Mouse (Mus musculus) neural tube, embryonic 12.5 days (tissue): ENCODE results near the gene Abcc3. TPM values are rescaled to one million over a fixed set of nuclear protein-coding genes. Genes with fewer than 3 reads are reported as not detected.
"Not testable (repeated sequence)": the region's sequence is repeated elsewhere in the genome, so short reads cannot be mapped to it uniquely, and the experiment has no call there.

Experiments
- ATAC-seq: fragments of 200-750 bp; cut with Nextera tagmentation; 2 replicates; pipeline ENCODE4 v1.8.0; 2017; ENCODE audit warnings: low read depth, mild to moderate bottlenecking, moderate TSS enrichment, moderate library complexity; ENCODE audit not compliant: low FRiP score
- H3K27ac ChIP-seq: fragments of 300-500 bp; sonication (generic); 2 replicates; pipeline ENCODE4 v1.5.1; 2016
- H3K27me3 ChIP-seq: fragments of 300-500 bp; sonication (generic); replicated peaks from 2 replicates; pipeline ENCODE4 v1.6.1; 2016; ENCODE audit warnings: mild to moderate bottlenecking
- H3K36me3 ChIP-seq: fragments of 300-500 bp; sonication (generic); 2 replicates; pipeline ENCODE4 v1.6.1; 2016; ENCODE audit warnings: mild to moderate bottlenecking
- H3K4me1 ChIP-seq: fragments of 300-500 bp; sonication (generic); 2 replicates; pipeline ENCODE4 v1.6.1; 2016
- H3K4me2 ChIP-seq: fragments of 300-500 bp; sonication (generic); replicated peaks from 2 replicates; pipeline ENCODE4 v1.6.1; 2016; ENCODE audit warnings: mild to moderate bottlenecking
- H3K4me3 ChIP-seq: fragments of 300-500 bp; sonication (generic); 2 replicates; pipeline ENCODE4 v1.5.1; 2016
- H3K9ac ChIP-seq: fragments of 300-500 bp; sonication (generic); 2 replicates; pipeline ENCODE4 v1.6.1; 2016; ENCODE audit warnings: mild to moderate bottlenecking
- H3K9me3 ChIP-seq: fragments of 300-500 bp; sonication (generic); 2 replicates; pipeline ENCODE4 v1.6.1; 2016; ENCODE audit warnings: mild to moderate bottlenecking
- WGBS: fragments of 180-500 bp; shearing (Covaris S2); methylation state at CpG from one replicate; pipeline ENCODE4 v1.1.7; 2016; 5-methylcytosine and 5-hydroxymethylcytosine counted together
- polyA plus RNA-seq: library from polyadenylated mRNA; unstranded; fragments of >200 nt; fragmentation: Nextera tagmentation; extraction: Ambion mirVana; gene quantifications from 2 replicates; pipeline ENCODE4 v1.2.1, GENCODE M21; 2016

The Abcc3 gene
- polyA plus RNA-seq, 1 experiment from 2014 or later = 0.52 TPM

DNA sequence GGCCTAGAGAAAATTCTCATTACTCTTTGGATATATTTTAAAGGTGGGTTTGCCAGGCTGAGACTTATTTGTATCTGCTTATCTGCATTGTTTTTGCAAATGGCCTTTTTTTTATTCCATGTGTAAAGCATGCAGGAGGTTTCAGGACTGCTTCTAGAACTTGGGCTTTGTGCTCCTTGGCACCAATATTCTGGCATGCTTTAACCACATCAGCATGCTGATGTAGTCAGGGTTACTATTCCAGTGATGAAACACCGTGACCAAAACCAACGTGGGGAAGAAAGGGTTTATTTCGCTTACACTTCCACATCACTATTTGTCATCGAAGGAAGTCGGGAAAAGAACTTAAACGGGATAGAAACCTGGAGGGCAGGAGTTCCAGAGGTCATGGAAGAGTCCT is 8.2 kb upstream of the Abcc3 start:
- Histone ChIP-seq H3K4me2 (no peak overlapping the region), H3K9ac (no peak overlapping the region), H3K36me3 (no peaks in the 10 kb centered on the region), H3K4me1 (0 out of 2 replicates have a peak, but pooled peaks cover 7% of the 10 kb centered on the region), H3K27ac (no peak overlapping the region), H3K9me3 (no peaks in the 10 kb centered on the region), H3K27me3 (no peaks in the 10 kb centered on the region), H3K4me3 (no peak overlapping the region)
- no peak for ATAC-seq
- whole genome bisulfite sequencing = 74% methylated on average over 6 of the region's 6 CpGs

DNA sequence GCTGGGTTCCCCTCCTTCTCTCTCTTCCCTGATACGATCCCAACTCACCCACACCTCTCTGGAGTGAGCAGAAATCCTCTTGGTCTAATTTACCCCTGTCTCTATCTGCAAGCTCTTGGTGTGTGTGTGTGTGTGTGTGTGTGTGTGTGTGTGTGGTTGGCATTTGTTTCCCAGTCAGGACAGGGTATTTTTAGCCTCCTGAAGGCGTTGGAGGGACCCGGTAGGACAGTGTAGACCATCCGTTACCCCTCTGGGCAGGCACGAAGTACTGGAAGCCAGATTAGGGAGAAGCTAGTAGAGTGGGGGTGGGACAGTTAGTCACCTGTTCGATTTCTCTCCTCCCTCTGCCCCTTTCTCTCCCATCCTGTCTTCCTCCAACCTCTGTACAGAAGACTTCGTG is 1.3 kb upstream of the Abcc3 start:
- H3K27ac ChIP-seq = no peak overlapping the region
- no peak overlapping the region for H3K4me3 ChIP-seq
- 91% methylated on average over 7 of the region's 7 CpGs for WGBS
- H3K4me1 ChIP-seq = 0 out of 2 replicates have a peak, but pooled peaks cover 7% of the 10 kb centered on the region
- no peaks in the 10 kb centered on the region for H3K36me3 ChIP-seq
- H3K9me3 ChIP-seq = no peaks in the 10 kb centered on the region
- peaks cover 23% of the 10 kb centered on the region for H3K27me3 ChIP-seq
- H3K9ac ChIP-seq = no peak overlapping the region
- no peak overlapping the region for H3K4me2 ChIP-seq
- ATAC-seq = no peak

DNA sequence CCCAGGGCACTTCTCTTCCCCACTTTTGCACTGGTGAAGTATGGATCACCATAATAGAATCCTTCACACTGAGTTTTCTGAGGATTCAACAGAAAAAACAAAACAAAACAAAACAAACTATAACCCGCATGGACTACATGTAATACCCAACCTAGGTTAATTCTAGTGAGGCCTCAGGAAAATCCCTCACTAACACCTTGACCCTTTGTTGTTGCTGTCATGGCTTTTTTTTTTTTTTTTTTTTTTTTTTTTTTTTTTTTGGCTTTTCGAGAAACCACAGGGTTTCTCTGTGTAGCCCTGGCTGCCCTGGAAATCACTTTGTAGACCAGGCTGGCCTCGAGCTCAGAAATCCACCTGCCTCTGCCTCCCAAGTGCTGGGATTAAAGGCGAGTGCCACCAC is 693 bp upstream of the Abcc3 start:
- H3K27me3 ChIP-seq = peaks cover 23% of the 10 kb centered on the region
- not testable (repeated sequence) for ATAC-seq, H3K27ac ChIP-seq, H3K4me2 ChIP-seq, H3K9me3 ChIP-seq, H3K4me1 ChIP-seq, H3K9ac ChIP-seq, H3K4me3 ChIP-seq, H3K36me3 ChIP-seq
- 84% methylated on average over 4 of the region's 4 CpGs for WGBS

DNA sequence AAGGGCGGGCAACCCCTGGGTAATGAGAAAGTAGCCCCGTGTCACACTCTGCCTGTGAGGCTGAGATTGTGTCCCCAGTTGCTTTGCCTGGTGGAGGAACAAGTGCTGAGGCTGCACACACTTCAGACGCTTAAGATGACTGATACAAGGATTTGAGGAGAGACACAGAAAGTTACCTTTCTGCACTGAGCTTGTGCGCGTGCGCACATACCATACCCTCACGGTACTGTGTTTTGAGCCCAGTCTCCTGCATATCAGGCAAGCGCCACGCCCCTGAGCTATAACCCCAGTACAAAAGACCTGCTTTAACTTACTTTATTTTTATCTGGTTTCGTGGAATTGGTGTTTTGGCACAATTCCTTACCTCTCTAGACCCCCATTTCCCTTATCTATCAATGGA is 1.1 kb downstream of the Abcc3 start:
- WGBS = 90% methylated on average over 10 of the region's 10 CpGs
- Histone ChIP-seq H3K36me3 (no peaks in the 10 kb centered on the region), H3K27ac (no peak overlapping the region), H3K27me3 (peaks cover 23% of the 10 kb centered on the region), H3K9ac (no peak overlapping the region), H3K4me3 (no peak overlapping the region), H3K9me3 (no peaks in the 10 kb centered on the region), H3K4me1 (0 out of 2 replicates have a peak, but pooled peaks cover 7% of the 10 kb centered on the region), H3K4me2 (no peak overlapping the region)
- ATAC-seq = no peak

DNA sequence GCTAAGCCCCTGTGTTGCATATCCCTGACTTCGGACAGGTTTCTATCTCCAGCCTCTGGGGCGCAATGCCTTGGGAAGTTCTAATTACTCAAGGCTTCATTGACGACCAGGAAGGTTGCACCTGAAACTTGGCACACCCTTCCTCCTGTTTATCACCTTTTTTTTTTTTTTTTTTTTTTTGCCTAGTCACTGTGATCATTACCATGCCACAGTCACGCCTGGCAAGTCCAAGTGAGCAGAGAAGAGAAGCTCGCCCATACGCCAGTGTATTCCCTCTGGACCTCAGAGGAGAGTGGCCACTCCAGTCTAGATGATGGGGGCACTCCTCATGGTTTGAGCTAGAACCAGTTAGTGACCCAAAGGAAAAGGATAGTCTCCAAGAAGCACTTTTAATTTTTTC is 2.0 kb downstream of the Abcc3 start:
- Histone ChIP-seq H3K9me3 (no peaks in the 10 kb centered on the region), H3K4me1 (peaks cover 16% of the 10 kb centered on the region), H3K4me3 (no peak overlapping the region), H3K27ac (no peak overlapping the region), H3K27me3 (peaks cover 23% of the 10 kb centered on the region), H3K36me3 (no peaks in the 10 kb centered on the region), H3K9ac (no peak overlapping the region), H3K4me2 (no peak overlapping the region)
- ATAC-seq = no peak
- 93% methylated on average over 6 of the region's 6 CpGs for WGBS

DNA sequence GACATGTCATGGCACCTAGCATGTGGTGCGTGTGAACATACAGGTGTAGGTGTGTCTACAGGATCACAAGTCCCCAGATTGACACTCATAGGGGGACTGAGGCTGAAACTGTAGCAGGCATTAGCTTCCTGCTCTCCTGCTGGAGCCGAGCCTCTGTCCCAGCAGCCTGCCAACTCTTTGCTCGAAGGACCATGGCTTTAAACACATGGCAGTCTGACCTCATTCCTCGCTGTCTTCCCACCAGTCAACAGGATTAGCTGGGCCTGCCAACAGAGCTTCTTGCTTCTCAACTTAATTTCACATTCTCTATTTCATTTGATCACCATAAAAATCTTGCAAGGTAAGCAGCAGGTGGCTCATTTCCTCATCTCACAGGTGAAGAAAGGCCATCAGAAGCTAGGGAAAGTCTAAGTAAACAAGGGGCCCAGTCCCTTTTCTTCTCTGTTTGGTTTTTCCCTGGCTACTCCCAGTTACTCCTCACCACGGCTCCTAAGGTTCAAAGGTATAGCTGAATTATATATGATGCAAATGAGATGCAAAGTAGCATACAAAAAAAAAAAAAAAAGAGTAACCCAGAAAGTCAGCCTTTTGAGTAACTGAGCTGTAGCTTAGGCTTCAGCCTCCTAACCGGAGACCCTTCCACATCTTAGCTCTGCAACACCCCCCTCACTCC is 2.9 kb downstream of the Abcc3 start:
- WGBS = 82% methylated on average over 6 of the region's 6 CpGs
- no peak overlapping the region for H3K9ac ChIP-seq
- peaks cover 21% of the 10 kb centered on the region for H3K4me1 ChIP-seq
- no peaks in the 10 kb centered on the region for H3K36me3 ChIP-seq
- no peaks in the 10 kb centered on the region for H3K9me3 ChIP-seq
- peaks cover 23% of the 10 kb centered on the region for H3K27me3 ChIP-seq
- ATAC-seq = no peak
- H3K4me2 ChIP-seq = no peak overlapping the region
- no peak overlapping the region for H3K27ac ChIP-seq
- no peak overlapping the region for H3K4me3 ChIP-seq

DNA sequence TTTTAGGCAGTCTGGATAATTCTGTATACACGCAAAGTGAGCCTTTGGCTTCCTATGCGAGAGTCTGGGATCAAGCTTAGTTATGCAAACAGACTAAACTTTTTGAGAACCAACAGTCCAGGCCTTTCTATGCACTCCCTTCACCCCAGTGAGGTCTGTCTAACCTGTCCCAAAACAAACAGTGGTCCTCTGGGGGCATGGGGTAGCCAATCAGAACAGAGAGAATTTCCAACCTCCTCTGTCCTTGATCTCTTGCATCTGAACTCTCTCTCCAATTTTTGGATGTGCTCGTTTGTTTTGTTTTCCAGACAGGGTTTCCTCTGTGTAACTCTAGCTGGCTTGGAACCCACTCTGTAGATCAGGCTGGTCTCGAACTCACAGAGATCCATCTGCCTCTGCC is 3.8 kb downstream of the Abcc3 start:
- Histone ChIP-seq H3K27ac (no peak overlapping the region), H3K4me3 (no peak overlapping the region), H3K36me3 (no peaks in the 10 kb centered on the region), H3K9ac (no peak overlapping the region), H3K4me1 (peaks cover 21% of the 10 kb centered on the region), H3K4me2 (no peak overlapping the region), H3K27me3 (peaks cover 22% of the 10 kb centered on the region), H3K9me3 (no peaks in the 10 kb centered on the region)
- 83% methylated on average over 4 of the region's 4 CpGs for WGBS
- no peak for ATAC-seq

DNA sequence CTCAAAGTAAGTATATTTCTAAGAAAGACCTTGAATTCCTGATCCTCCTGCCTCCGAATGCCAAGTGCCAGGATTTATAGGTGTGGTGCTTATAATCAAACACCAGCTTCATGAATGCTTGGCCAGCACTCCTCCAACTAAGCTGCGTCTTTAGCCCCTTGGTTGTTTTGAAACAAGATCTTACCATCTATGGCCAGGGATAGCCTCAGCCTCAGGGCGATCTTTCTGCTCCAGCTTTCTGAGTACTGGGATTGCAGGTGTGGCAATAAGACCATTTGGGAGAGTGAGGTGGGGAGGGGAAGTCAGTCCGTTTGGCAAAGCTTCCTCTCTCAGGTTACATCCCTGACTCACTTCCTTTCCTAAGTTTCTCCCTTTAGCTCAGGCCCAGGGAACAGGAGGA is 5.0 kb downstream of the Abcc3 start:
- Histone ChIP-seq H3K27me3 (peaks cover 14% of the 10 kb centered on the region), H3K36me3 (no peaks in the 10 kb centered on the region), H3K4me2 (no peak overlapping the region), H3K9me3 (no peaks in the 10 kb centered on the region), H3K27ac (no peak overlapping the region), H3K4me3 (no peak overlapping the region), H3K4me1 (peaks cover 20% of the 10 kb centered on the region), H3K9ac (no peak overlapping the region)
- 73% methylated on average over 4 of the region's 4 CpGs for WGBS
- no peak for ATAC-seq

DNA sequence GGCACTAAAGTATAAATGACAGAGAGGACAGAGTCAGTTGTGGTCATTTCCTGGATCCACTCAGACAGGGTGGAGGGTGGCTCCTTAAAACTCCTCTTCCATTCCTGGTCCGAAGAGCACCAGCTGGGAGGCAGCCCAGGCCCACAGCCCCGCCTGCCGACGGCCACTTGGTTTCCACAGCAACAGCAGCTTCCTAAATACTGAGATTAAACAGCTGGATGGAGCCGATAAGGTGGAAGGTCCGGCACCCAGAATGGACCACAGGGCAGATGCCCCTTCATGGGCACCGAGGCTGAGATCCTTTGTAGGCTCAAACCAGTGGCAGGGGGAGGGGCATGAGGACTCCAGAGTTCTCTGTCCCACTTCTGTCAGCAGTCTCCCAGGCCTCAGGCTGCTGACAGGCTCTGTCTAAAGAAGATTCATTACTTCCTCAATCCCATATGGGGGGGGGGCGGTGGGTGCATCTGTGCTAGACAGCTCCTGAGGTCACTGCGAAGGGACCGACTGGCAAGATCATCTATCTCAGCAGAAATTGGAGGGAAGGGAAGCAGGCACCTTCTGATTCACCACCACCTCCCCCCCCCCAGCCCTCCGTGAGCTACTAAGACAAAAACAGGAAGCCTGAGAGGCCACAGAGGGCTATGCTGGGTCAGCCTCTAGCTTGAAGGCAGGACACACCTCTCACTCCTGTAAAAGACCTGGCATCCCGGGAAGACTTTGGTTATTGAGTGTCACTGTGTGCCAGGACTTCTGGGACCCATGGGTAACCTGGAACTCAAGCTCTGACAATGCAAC is 6.6 kb downstream of the Abcc3 start:
- ATAC-seq = 0 out of 2 replicates have a peak, but pooled peaks have one; percentile 37
- Histone ChIP-seq H3K27me3 (no peaks in the 10 kb centered on the region), H3K36me3 (no peaks in the 10 kb centered on the region), H3K4me2 (peak overlapping the region; percentile 39), H3K9ac (no peak overlapping the region), H3K4me1 (peaks cover 14% of the 10 kb centered on the region), H3K27ac (no peak overlapping the region), H3K9me3 (no peaks in the 10 kb centered on the region), H3K4me3 (no peak overlapping the region)
- WGBS = 12% methylated on average over 12 of the region's 12 CpGs

DNA sequence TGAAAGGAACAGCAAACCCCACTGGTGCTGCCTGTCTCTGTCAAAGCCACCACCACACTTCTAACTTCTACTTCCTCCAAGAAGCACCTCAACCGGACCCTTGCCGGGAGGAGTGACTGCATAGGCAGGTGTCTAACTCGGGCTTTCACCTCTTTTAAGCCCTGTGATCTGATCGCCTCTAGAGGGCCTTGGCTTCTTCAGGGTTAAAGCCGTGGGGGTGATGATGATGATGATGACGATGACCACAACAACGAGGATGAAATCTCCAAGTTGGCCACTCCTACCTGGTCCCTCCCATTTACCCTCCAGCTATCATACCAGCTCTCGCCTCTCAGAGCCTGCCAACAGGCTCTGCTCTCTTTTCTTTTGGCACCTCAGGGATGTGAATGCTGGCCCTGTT is 13.1 kb downstream of the Abcc3 start:
- Histone ChIP-seq H3K4me2 (no peak overlapping the region), H3K9ac (no peak overlapping the region), H3K27me3 (no peaks in the 10 kb centered on the region), H3K36me3 (no peaks in the 10 kb centered on the region), H3K4me1 (no peaks in the 10 kb centered on the region), H3K27ac (no peak overlapping the region), H3K4me3 (no peak overlapping the region), H3K9me3 (no peaks in the 10 kb centered on the region)
- ATAC-seq = no peak
- WGBS = 76% methylated on average over 8 of the region's 8 CpGs

DNA sequence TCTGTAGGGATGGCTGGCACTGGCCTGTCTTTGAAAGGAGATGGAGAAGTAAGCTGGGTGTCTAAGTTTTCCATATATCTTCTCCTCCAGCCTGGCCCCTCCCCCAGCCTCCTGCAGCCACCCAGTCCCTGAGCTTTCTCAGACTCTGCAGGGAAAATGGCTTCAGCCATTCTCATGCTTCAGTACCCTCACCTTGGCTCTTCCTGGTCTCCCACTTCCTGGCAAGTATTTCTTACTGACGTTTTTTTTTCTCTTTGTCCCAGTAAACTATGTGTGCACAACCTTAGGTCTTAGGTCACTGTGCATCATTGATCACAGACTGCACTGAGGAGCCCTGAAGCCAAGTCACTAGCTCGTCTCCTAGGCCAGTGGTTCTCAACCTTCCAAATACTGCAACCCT is 13.7 kb downstream of the Abcc3 start:
- H3K27me3 ChIP-seq = no peaks in the 10 kb centered on the region
- no peaks in the 10 kb centered on the region for H3K4me1 ChIP-seq
- ATAC-seq = no peak
- no peak overlapping the region for H3K9ac ChIP-seq
- H3K36me3 ChIP-seq = no peaks in the 10 kb centered on the region
- H3K4me3 ChIP-seq = no peak overlapping the region
- H3K9me3 ChIP-seq = no peaks in the 10 kb centered on the region
- H3K27ac ChIP-seq = no peak overlapping the region
- WGBS = 31% methylated on average over 2 of the region's 2 CpGs
- H3K4me2 ChIP-seq = no peak overlapping the region

DNA sequence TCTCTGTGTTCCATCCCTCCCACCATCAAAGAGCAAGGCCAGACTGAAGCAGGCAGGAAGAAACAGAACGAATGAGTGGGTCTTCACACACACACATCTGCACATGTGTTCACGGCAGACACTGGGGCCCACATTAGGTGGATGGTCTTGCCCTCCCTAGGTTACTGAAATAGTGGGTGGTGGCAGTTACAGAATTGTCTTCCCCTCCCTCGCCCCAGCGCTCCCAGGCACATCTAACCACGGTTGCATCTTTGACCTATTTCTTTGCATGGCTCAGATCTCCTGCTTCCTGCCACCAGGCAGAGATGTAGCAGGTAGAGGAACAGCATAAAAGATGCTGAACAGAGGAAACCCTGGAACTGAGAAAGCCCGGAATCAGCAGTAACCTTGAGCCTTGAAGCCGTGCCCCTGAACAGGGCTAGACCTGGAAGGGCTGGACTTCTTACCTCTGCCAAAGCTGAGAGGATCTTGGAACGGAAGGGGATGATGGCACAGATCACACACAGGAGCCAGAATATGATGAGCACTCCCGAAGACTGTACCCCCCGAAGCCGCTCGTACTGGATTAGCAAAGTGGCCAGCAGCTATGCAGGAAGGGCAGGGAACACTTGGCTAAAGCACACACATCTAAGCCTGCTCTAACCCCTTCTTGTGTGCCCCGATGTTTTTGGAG is 18.4 kb downstream of the Abcc3 start:
- H3K4me2 ChIP-seq = no peak overlapping the region
- H3K9ac ChIP-seq = no peak overlapping the region
- ATAC-seq = no peak
- H3K4me1 ChIP-seq = peaks cover 5% of the 10 kb centered on the region; the same call in 1 of the 2 replicates
- 93% methylated on average over 13 of the region's 13 CpGs for WGBS
- H3K36me3 ChIP-seq = no peaks in the 10 kb centered on the region
- no peaks in the 10 kb centered on the region for H3K9me3 ChIP-seq
- no peak overlapping the region for H3K4me3 ChIP-seq
- no peak overlapping the region for H3K27ac ChIP-seq
- no peaks in the 10 kb centered on the region for H3K27me3 ChIP-seq
